In genomic region chr12:9589561-9590134, GRCm38 (mm10) we compare ENCODE assay signal across 33 mouse cellular contexts. TPM values are rescaled to one million over a fixed set of nuclear protein-coding genes. Genes with fewer than 3 reads are reported as not detected.
A peak's percentile ranks its signal among the peaks of the same experiment; 100 is the strongest.
DNase-seq lines count a peak whose midpoint lies in the region; ATAC-seq and TF ChIP-seq lines count a peak whose summit lies in the region.
"Had no signal": no experiment of that assay in that cellular context is flagged by ENCODE, and none has a peak within 500 bp of the region (broad histone marks: within the 10 kb centered on the region; RNA-seq: fewer than 3 reads in every experiment).

No protein-coding gene starts in this region.

- DNase-seq in midbrain, postnatal 0 days (ENCODE audit: low spot score), result no peak
- DNase-seq in Patski (ENCODE audit: low read depth, low spot score), result peak; percentile 83
- no peak for DNase-seq in right cerebral cortex, postnatal 36 days (ENCODE audit: low spot score in 2 of 2)
- no peak for DNase-seq in adrenal gland, postnatal 25 days
- DNase-seq: adrenal gland, postnatal 10 days; B cell, adult 2 months; cerebellum, adult 11 months; cerebellum, adult 9-11 months; gastrocnemius, postnatal 14 days; heart, postnatal 36 days; kidney, adult 8-10 months; kidney, postnatal 4 days; left cerebral cortex, postnatal 4 days; liver; lung, adult 2 months; lung, postnatal 10 days; thymus, postnatal 4 days had no signal

- H3K4me3 ChIP-seq in hindbrain, embryonic 16.5 days (ENCODE audit: low read length), result no peak overlapping the region
- no peak overlapping the region for H3K4me3 ChIP-seq in hindbrain, embryonic 13.5 days
- no peak overlapping the region for H3K4me3 ChIP-seq in midbrain, postnatal 0 days (ENCODE audit: low read depth, low read length)
- H3K4me3 ChIP-seq in midbrain, embryonic 13.5 days (replicated peaks), result no peak overlapping the region
- H3K4me3 ChIP-seq: embryonic facial prominence, embryonic 13.5 days; erythroblast, embryonic 14.5 days; forebrain, embryonic 12.5 days had no signal

- no peak overlapping the region for H3K4me2 ChIP-seq in hindbrain, embryonic 16.5 days (ENCODE audit: low read length)
- H3K4me2 ChIP-seq in hindbrain, embryonic 13.5 days, result no peak overlapping the region
- no peak overlapping the region for H3K4me2 ChIP-seq in midbrain, postnatal 0 days (ENCODE audit: low read depth, low read length, poor library complexity, severe bottlenecking)
- no peak overlapping the region for H3K4me2 ChIP-seq in midbrain, embryonic 13.5 days (replicated peaks)
- H3K4me2 ChIP-seq: embryonic facial prominence, embryonic 13.5 days; forebrain, embryonic 12.5 days; heart, embryonic 11.5 days had no signal

- POLR2A ChIA-PET in Patski (lab: Charles Lee), result interaction anchor here (0.9 kb wide), 1 partner anchor 142 kb away, joined by 3 read pairs; no protein-coding TSS in a partner anchor

- ATAC-seq in hindbrain, embryonic 16.5 days, result peak; percentile 45; the same call in 1 of the 2 replicates
- ATAC-seq in hindbrain, embryonic 13.5 days (ENCODE audit: low FRiP score), result no peak
- ATAC-seq in midbrain, postnatal 0 days (ENCODE audit: low FRiP score), result peak; percentile 27
- ATAC-seq in midbrain, embryonic 13.5 days, result no peak
- ATAC-seq in Patski, result peak; percentile 89
- ATAC-seq: intestine, embryonic 16.5 days had no signal

- H3K36me3 ChIP-seq in hindbrain, embryonic 16.5 days (ENCODE audit: control insufficient read depth, insufficient read depth, low read length), result no peaks in the 10 kb centered on the region
- no peaks in the 10 kb centered on the region for H3K36me3 ChIP-seq in hindbrain, embryonic 13.5 days
- H3K36me3 ChIP-seq in midbrain, postnatal 0 days (ENCODE audit: insufficient read depth, low read length), result no peaks in the 10 kb centered on the region
- H3K36me3 ChIP-seq in midbrain, embryonic 13.5 days, result no peaks in the 10 kb centered on the region
- H3K36me3 ChIP-seq: embryonic facial prominence, embryonic 13.5 days; forebrain, embryonic 12.5 days had no signal

- CTCF ChIA-PET in Patski (lab: Charles Lee), result no interaction called here

- 0 out of 2 replicates have a peak, but pooled peaks cover 2% of the 10 kb centered on the region for H3K4me1 ChIP-seq in hindbrain, embryonic 16.5 days (ENCODE audit: control insufficient read depth, insufficient read depth, low read depth, low read length)
- H3K4me1 ChIP-seq in hindbrain, embryonic 13.5 days (replicated peaks), result peaks cover 10% of the 10 kb centered on the region
- no peaks in the 10 kb centered on the region; the same call in 1 of the 2 replicates for H3K4me1 ChIP-seq in midbrain, postnatal 0 days (ENCODE audit: insufficient read depth, low read length)
- peaks cover 9% of the 10 kb centered on the region for H3K4me1 ChIP-seq in midbrain, embryonic 13.5 days (replicated peaks)
- H3K4me1 ChIP-seq: forebrain, embryonic 12.5 days had no signal

- no peak for TF ChIP-seq CTCF in midbrain, postnatal 0 days (IDR thresholded peaks at IDR 0.05)
- TF ChIP-seq CTCF in Patski (IDR thresholded peaks at IDR 0.05), result no peak

- in situ Hi-C loops in Patski (cut with MboI; ENCODE audit: low pct_unique_long_range_greater_than_20kb), result loop anchor here (10.0 kb wide), 2 partner anchors 265 to 545 kb away; no protein-coding TSS in a partner anchor

- no peak overlapping the region for H3K9ac ChIP-seq in hindbrain, embryonic 16.5 days (ENCODE audit: low read depth, low read length)
- H3K9ac ChIP-seq in hindbrain, embryonic 13.5 days, result no peak overlapping the region
- no peak overlapping the region for H3K9ac ChIP-seq in midbrain, postnatal 0 days (replicated peaks; ENCODE audit: low read length, poor library complexity, severe bottlenecking)
- no peak overlapping the region for H3K9ac ChIP-seq in midbrain, embryonic 13.5 days (replicated peaks)
- H3K9ac ChIP-seq: embryonic facial prominence, embryonic 13.5 days; forebrain, embryonic 12.5 days; liver, embryonic 14.5 days had no signal

- 66% methylated on average over 7 of the region's 7 CpGs for WGBS in hindbrain, embryonic 16.5 days
- 75% methylated on average over 7 of the region's 7 CpGs for WGBS in hindbrain, embryonic 13.5 days
- 70% methylated on average over 7 of the region's 7 CpGs for WGBS in midbrain, postnatal 0 days
- WGBS in midbrain, embryonic 13.5 days, result 76% methylated on average over 7 of the region's 7 CpGs

- no peaks in the 10 kb centered on the region for H3K9me3 ChIP-seq in hindbrain, embryonic 16.5 days (ENCODE audit: control insufficient read depth, low read length)
- H3K9me3 ChIP-seq in hindbrain, embryonic 13.5 days, result no peaks in the 10 kb centered on the region
- no peaks in the 10 kb centered on the region for H3K9me3 ChIP-seq in midbrain, postnatal 0 days (ENCODE audit: low read length)
- H3K9me3 ChIP-seq in midbrain, embryonic 13.5 days, result no peaks in the 10 kb centered on the region
- H3K9me3 ChIP-seq: embryonic facial prominence, embryonic 13.5 days; forebrain, embryonic 12.5 days had no signal

- H3K27ac ChIP-seq in hindbrain, embryonic 16.5 days (ENCODE audit: low read depth, low read length), result no peak overlapping the region
- no peak overlapping the region for H3K27ac ChIP-seq in hindbrain, embryonic 13.5 days
- H3K27ac ChIP-seq in midbrain, postnatal 0 days (ENCODE audit: low read depth, low read length), result no peak overlapping the region
- no peak overlapping the region for H3K27ac ChIP-seq in midbrain, embryonic 13.5 days
- H3K27ac ChIP-seq: embryonic facial prominence, embryonic 13.5 days; forebrain, embryonic 12.5 days; kidney, postnatal 0 days; liver, embryonic 14.5 days; macrophage had no signal

- H3K27me3 ChIP-seq in hindbrain, embryonic 16.5 days (replicated peaks; ENCODE audit: control insufficient read depth, insufficient read depth, low read length), result no peaks in the 10 kb centered on the region
- H3K27me3 ChIP-seq in hindbrain, embryonic 13.5 days, result peaks cover 13% of the 10 kb centered on the region
- H3K27me3 ChIP-seq in midbrain, postnatal 0 days (ENCODE audit: insufficient read depth, low read length), result no peaks in the 10 kb centered on the region
- H3K27me3 ChIP-seq in midbrain, embryonic 13.5 days, result no peaks in the 10 kb centered on the region
- no peaks in the 10 kb centered on the region for H3K27me3 ChIP-seq in Patski
- H3K27me3 ChIP-seq: CH12.LX had no signal

RNA-seq across cellular contexts. Expression of gene Osr1, which starts 19.7 kb away (rescaled TPM):
- polyA plus RNA-seq in hindbrain, embryonic 16.5 days (2015; fragmentation: Nextera tagmentation; extraction: Ambion mirVana), result 9.3 and 14.5 TPM in 2 replicates
- 10.4 and 11.8 TPM in 2 replicates for polyA plus RNA-seq in hindbrain, embryonic 13.5 days (2015; fragmentation: Nextera tagmentation; extraction: Ambion mirVana)
- total RNA-seq in midbrain, postnatal 0 days (2014; rRNA removed), result 17.0 and 21.2 TPM in 2 replicates
- polyA plus RNA-seq in midbrain, postnatal 0 days (2015; fragmentation: Nextera tagmentation; extraction: Ambion mirVana), result 7.7 and 8.1 TPM in 2 replicates
- polyA plus RNA-seq in midbrain, embryonic 13.5 days (2015; fragmentation: Nextera tagmentation; extraction: Ambion mirVana), result 7.8 and 9.2 TPM in 2 replicates
- polyA plus RNA-seq in Patski (2021), result 0.17 TPM
- 1.0 and 2.1 TPM in 2 replicates for total RNA-seq in adrenal gland, postnatal 25 days (2021)
- total RNA-seq: CH12.LX; common myeloid progenitor, adult 5-6 weeks; megakaryocyte-erythroid progenitor cell, adult 5-6 weeks; monocyte, adult 5-6 weeks; neutrophil, adult 5-6 weeks had no signal
- polyA plus RNA-seq: erythroblast, embryonic 14.5 days; macrophage had no signal

Comparison
In these comparisons a context has a peak if more than half of its experiments do, and no peak if none do; other contexts are left out.
1. ATAC-seq: peak in hindbrain, embryonic 16.5 days (single experiment), midbrain, postnatal 0 days (single experiment) and Patski (single experiment); none in hindbrain, embryonic 13.5 days (single experiment) and midbrain, embryonic 13.5 days (single experiment).